Mouse (Mus musculus): ENCODE measurements around the gene Gm8773. TPM values are rescaled to one million over a fixed set of nuclear protein-coding genes. Genes with fewer than 3 reads are reported as not detected.

Gm8773 gene
- total RNA-seq (2012; rRNA removed) (0.97 and 1.6 TPM in 2 replicates), total RNA-seq (2014; rRNA removed) (not detected in 2 replicates), polyA plus RNA-seq (2012; ENCODE audit: insufficient read length, low read depth) (not detected in 2 replicates)

DNA sequence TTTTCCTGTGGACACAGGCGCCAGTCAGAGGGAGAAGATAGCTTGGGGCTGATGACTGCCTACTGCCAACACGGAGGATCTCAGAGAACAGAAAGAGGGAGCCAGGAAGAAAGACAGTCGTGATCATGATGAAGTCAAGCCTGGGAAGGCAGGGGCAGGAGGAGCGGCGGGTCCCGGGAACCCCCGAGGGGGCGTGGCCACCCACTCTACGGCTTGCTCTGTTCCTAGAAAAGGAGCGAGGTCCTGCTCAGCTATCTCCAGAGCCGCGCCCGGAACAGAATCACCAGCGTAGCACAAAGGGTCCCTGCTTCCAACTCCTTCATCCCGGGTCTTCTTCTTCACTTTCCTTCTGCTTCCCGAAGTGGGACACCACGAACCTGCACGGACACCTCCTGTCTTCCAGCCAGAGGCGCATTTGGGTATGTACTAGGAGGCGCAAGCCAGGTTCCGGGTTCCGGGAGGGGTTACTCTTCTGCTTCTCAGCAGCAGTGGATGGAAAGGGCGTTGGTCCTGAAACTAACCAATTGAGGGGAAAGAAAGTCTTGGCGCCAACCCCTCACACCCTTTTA lies at the start of gene Gm8773:
Gm8773 (plus strand) TSS at position 51 of the 569 bp plus-strand sequence.
- Histone ChIP-seq H3K4me3 (replicated peaks in 1 of 3; ENCODE audit: low read depth in 2 of 3, low read length in 2 of 3, poor library complexity in 1 of 3) (peak within 1 kb of the TSS in 2 of 3 experiments; percentile 17 to 59), H3K27ac (ENCODE audit: insufficient read depth, low read depth) (no peak within 1 kb of the TSS), H3K79me2 (replicated peaks; ENCODE audit: control insufficient read depth, extremely low read depth, insufficient read depth, poor library complexity, severe bottlenecking) (no peaks in the 10 kb centered on the region), H3K4me2 (ENCODE audit: insufficient read depth, low read depth, poor library complexity, severe bottlenecking) (peak within 1 kb of the TSS; percentile 70), H3K4me1 (ENCODE audit: control insufficient read depth in 1 of 2, insufficient read depth in 2 of 2) (no peaks in the 10 kb centered on the region), H3K9me3 (replicated peaks; ENCODE audit: low read length) (no peaks in the 10 kb centered on the region), H3K9ac (ENCODE audit: insufficient read depth, low read depth) (peak within 1 kb of the TSS; percentile 12; the same call in 1 of the 2 replicates), H3K27me3 (replicated peaks) (no peaks in the 10 kb centered on the region), H3K36me3 (replicated peaks in 1 of 2; ENCODE audit: control insufficient read depth in 1 of 2, insufficient read depth in 1 of 2, low read length in 1 of 2) (no peaks in the 10 kb centered on the region)
- TF ChIP-seq KAT2A (IDR thresholded peaks at IDR 0.05; ENCODE audit: insufficient replicate concordance, low read length) (no peak), USF1 (IDR thresholded peaks at IDR 0.05; ENCODE audit: low read depth, low read length) (no peak), UBTF (IDR thresholded peaks at IDR 0.05; ENCODE audit: low read depth, low read length) (no peak), MXI1 (IDR thresholded peaks at IDR 0.05; ENCODE audit: low read depth, low read length) (0 out of 2 replicates have a peak, but pooled peaks have one; percentile 25), JUN (IDR thresholded peaks at IDR 0.05; ENCODE audit: insufficient read depth, low read depth, low read length) (no peak), POLR2AphosphoS2 (IDR thresholded peaks at IDR 0.05; ENCODE audit: low read depth, low read length) (no peak), CHD2 (IDR thresholded peaks at IDR 0.05; ENCODE audit: low read length) (no peak), GABPA (IDR thresholded peaks at IDR 0.05; ENCODE audit: insufficient replicate concordance, low read depth, low read length) (no peak), ETS1 (conservative IDR thresholded peaks at IDR 0.05; ENCODE audit: low read depth, low read length) (no peak), CHD1 (IDR thresholded peaks at IDR 0.05; ENCODE audit: low read depth, low read length) (no peak), CTCF (conservative IDR thresholded peaks at IDR 0.05 in 1 of 2, IDR thresholded peaks at IDR 0.05 in 1 of 2; ENCODE audit: low read depth in 2 of 2, low read length in 2 of 2) (no peak), TCF12 (IDR thresholded peaks at IDR 0.05; ENCODE audit: low read depth, low read length) (no peak), TBP (conservative IDR thresholded peaks at IDR 0.05; ENCODE audit: low read depth, low read length) (no peak), NRF1 (IDR thresholded peaks at IDR 0.05; ENCODE audit: low read depth, low read length) (no peak), MYC (IDR thresholded peaks at IDR 0.05; ENCODE audit: low read depth, low read length) (no peak), MAFK (IDR thresholded peaks at IDR 0.05; ENCODE audit: insufficient replicate concordance, low read length) (no peak), POLR2A (IDR thresholded peaks at IDR 0.05; ENCODE audit: low read depth, low read length) (0 out of 2 replicates have a peak, but pooled peaks have one; percentile 34), EP300 (IDR thresholded peaks at IDR 0.05; ENCODE audit: low read length) (no peak), RAD21 (IDR thresholded peaks at IDR 0.05; ENCODE audit: low read depth, low read length) (no peak), ZMIZ1 (IDR thresholded peaks at IDR 0.05; ENCODE audit: low read depth, low read length) (no peak), SMC3 (IDR thresholded peaks at IDR 0.05; ENCODE audit: low read depth, low read length) (no peak), MAX (IDR thresholded peaks at IDR 0.05; ENCODE audit: low read length) (no peak), NELFE (IDR thresholded peaks at IDR 0.05; ENCODE audit: low read depth, low read length) (no peak), ZKSCAN1 (IDR thresholded peaks at IDR 0.05; ENCODE audit: borderline replicate concordance, low read depth, low read length) (no peak), IRF4 (IDR thresholded peaks at IDR 0.05; ENCODE audit: low read depth, low read length) (no peak), RCOR1 (conservative IDR thresholded peaks at IDR 0.05; ENCODE audit: low read depth, low read length) (no peak), ZNF384 (IDR thresholded peaks at IDR 0.05; ENCODE audit: low read depth, low read length) (no peak), PAX5 (IDR thresholded peaks at IDR 0.05; ENCODE audit: low read length) (no peak), SIN3A (IDR thresholded peaks at IDR 0.05; ENCODE audit: low read length) (peak; percentile 48; the same call in 1 of the 2 replicates), ELF1 (IDR thresholded peaks at IDR 0.05; ENCODE audit: low read depth, low read length) (peak; percentile 75), MEF2A (IDR thresholded peaks at IDR 0.05; ENCODE audit: borderline replicate concordance, low read depth, low read length) (0 out of 2 replicates have a peak, but pooled peaks have one; percentile 8)
- in situ Hi-C loops (cut with MboI; ENCODE audit: low pct_ligation_motif_present, low pct_unique_long_range_greater_than_20kb, low sequenced_read_pairs), result no loop called here
- DNase-seq (ENCODE audit: extremely low read depth), result no peak
- dilution Hi-C loops (cut with MboI; ENCODE audit: extremely low pct_ligation_motif_present, extremely low pct_unique_long_range_greater_than_20kb, low sequenced_read_pairs), result no loop called here

All from CH12.LX (cell line).